Mouse (Mus musculus) left cerebral cortex, postnatal 10 days (tissue): ENCODE data around the gene Bri3. TPM values are rescaled to one million over a fixed set of nuclear protein-coding genes. Genes with fewer than 3 reads are reported as not detected.
A peak's percentile ranks its signal among the peaks of the same experiment; 100 is the strongest.

Experiments
- DNase-seq, 2 experiments: peaks; one replicate each; pipeline ENCODE4 v3.0.0; 2021 to 2022; ENCODE audit warnings: low spot score in 2 of 2, mixed read lengths in 1 of 2; ENCODE audit errors: extremely low spot score in 1 of 2
- intact Hi-C: fragments of 180-260 bp; cut with DNase I; formaldehyde crosslinking; loops from one replicate; pipeline ENCODE4 v1.15.1; 2025
- total RNA-seq, 2 experiments: library from RNA; stranded (reverse); gene quantifications; 2 replicates each; pipeline ENCODE4 v1.2.3; 2021

The Bri3 gene
- total RNA-seq, 2 experiments from 2014 or later: 58.7 to 60.6 TPM

- DNase-seq: no peak
- intact Hi-C loops: no loop called here
These were observed 38.4 kb downstream of the Bri3 start for GRCm38 (mm10) chr5:144282470-144283260.

- intact Hi-C loops: no loop called here
- DNase-seq: no peak
These were observed 39.4 kb downstream of the Bri3 start for GRCm38 (mm10) chr5:144283551-144284031.

DNA sequence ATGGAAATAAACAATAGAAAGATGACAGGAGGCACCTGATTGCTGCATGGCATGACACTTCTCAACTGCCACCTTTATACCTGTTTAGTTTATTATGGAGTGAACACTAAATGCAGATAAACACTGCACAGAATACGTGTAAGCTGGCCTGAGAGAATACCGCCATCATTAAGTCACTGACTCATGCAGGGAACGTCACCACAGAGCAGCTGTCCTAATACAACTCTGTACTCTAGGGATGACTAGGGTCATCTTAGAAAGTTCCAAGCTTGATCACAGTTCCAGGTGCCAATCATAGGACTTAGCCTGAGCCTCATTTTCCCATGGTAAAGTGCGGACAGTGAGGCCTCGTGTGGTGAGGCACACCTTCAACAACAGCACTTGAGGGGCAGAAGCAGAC, 40.4 kb downstream of the Bri3 start:
- intact Hi-C loops: no loop called here
- DNase-seq: no peak

DNA sequence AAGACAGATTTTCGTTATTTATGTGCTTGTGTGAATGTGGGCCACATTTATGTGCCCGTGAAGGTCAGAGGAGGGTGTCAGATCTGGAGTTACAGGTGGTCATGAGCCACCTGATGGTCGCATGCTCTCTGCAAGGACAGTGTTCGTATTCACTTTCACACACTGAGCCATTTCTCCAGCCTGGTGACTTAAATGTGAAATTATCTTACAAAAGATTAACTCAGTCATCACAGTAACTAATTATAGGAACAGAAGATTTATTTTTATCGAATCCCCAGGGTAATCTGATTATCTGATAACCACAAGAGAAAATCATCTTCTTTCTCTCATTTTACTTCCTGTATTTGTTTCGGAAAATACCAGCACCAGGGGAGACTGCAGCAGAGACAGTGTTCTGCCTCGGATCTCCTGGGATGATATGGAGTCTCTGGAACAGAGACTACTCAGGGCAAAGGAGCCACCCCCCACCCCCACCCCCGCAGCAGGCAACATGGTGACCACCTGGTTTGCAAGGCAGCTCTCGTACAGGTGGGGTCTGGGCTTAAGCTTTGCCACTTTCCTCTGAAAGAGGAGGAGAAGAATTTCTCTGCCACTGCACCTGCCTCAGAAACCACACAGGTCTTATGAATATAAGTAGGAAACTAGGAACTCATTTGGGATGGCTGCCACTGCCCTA, 42.5 kb downstream of the Bri3 start:
- DNase-seq: no peak
- intact Hi-C loops: no loop called here

GRCm38 (mm10) chr5:144287267-144287820, 43.1 kb downstream of the Bri3 start:
- no peak for DNase-seq
- intact Hi-C loops: no loop called here

GRCm38 (mm10) chr5:144288391-144288790, 44.2 kb downstream of the Bri3 start:
- DNase-seq: no peak
- intact Hi-C loops: no loop called here

DNA sequence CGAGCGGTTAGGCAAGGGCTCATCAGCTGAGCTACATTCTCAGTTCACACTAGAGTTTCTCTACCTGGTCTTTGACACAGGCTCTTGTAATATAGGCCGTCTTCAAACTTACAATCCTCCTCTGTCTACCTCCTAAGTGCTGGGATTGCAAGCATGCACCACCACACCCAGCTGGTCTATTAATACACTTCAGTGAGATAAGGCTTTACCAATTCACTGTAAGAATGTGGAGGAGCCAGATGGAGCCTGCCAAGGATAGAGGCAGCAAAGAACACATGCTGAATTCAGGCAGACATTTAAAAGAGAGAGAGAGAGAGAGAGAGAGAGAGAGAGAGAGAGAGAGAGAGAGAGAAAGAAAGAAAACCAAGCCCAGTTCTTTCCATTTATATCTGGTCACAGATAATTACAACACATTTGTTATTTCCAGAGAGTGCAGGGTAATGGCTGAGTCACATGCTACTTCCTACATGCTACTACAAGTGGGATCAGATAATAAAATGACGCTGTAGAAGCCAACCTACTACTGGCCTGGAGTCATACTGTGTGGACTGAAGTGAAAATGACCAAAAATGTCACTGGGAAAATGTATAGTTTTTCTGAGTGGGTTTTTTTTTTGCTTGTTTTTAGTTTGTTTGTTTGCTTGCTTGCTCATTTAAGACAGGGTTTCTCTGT, 45.7 kb downstream of the Bri3 start:
- intact Hi-C loops: no loop called here
- peak in 1 of 2 experiments; percentile 50 for DNase-seq

DNA sequence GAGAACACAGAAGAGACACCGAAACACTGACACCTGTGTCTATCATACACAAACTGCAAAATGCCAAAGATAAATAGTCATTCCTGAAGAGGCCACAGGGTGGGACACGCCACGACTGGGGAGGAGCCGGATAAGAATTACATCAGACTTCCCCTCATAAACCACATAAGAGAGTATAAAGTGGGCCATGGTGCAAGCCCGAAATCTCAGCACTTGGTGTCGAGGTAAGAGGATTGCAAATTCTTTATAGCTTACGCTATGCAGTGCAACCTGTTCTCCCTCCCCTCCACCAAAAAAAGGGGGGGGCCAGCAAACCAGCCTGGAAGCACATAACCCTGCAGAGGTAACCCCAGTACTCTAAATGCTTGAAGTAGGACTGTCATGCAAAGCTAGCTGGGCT, 50.7 kb downstream of the Bri3 start:
- DNase-seq: no peak
- intact Hi-C loops: no loop called here

DNA sequence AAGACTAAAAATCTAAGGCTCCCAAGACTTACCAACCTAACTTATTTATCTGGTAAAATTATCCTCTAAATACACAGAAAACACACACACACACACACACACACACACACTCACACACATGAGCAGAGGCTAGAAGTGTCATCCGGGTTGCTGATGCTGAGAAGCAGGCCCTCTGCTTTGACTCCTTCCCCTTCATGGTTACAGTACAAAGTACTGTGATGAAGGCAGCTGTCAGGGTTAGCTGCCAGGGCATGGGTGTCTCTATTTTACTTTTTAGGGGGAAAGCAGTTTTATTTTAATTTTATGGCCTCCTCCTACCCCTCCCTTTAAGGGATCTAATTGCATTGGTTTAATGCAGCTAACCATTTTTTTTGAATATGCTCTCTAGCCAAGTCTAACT, 51.1 kb downstream of the Bri3 start:
- intact Hi-C loops: no loop called here
- no peak for DNase-seq

DNA sequence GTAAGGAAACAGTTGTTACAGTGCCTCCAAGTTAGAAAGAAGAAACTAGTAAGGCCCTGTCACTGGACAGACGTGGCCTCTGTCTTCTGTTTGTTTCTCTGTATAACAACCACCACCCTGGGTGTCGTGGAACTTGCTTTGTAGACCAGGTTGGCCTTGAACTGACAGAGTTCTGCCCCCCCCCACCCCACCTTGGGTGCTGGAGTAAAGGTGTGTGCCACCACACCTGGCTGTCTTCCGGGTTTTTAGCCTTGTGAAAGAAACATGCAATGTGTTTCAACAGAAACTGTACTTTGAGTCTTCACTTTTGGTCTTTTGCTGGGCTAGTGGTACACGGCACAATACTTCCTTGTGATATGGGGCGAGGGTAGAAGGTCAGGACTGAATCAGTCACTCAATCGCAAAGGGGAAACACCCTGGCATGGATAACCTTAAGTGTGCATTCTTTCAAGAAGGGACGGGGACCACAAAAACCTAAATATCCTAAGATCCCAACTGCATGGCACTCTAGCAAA, 51.9 kb downstream of the Bri3 start:
- intact Hi-C loops: no loop called here
- no peak for DNase-seq

DNA sequence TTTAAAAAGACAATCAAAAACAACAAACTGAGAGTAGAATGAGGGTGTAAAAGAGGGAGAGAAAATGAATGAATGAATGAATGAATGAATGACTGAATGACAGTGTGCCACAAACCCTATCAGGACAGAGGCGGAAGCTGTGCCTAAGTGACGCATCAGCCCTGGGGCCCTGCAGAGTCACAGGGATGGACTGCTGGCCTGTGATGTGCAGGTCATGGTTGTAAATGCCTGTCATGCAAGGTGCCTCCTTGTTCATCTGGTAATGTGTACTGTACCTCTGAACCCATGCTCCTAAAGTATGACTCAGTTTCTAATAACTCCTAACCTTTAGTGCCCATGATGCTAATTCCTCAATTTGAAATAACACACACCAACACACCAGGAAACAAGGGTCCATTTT, 58.8 kb downstream of the Bri3 start:
- DNase-seq: no peak
- intact Hi-C loops: no loop called here

DNA sequence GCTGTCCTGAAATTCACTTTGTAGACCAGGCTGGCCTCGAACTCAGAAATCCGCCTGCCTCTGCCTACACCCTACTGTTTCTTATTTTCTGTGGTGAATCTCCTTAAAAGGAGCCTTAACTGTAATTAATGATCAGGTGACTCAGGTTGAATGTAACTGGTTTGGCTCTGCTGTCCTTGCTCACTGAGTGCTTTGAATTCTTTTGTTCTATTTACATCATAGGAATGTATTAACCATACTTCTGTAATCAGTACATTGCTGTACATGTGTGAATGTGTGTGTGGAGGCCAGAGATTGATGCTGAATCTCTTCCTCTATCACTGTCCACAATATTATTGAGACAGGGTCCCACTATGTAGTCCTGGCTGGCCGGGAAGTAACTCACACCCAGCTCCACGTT, 64.7 kb downstream of the Bri3 start:
- no peak for DNase-seq
- intact Hi-C loops: no loop called here

DNA sequence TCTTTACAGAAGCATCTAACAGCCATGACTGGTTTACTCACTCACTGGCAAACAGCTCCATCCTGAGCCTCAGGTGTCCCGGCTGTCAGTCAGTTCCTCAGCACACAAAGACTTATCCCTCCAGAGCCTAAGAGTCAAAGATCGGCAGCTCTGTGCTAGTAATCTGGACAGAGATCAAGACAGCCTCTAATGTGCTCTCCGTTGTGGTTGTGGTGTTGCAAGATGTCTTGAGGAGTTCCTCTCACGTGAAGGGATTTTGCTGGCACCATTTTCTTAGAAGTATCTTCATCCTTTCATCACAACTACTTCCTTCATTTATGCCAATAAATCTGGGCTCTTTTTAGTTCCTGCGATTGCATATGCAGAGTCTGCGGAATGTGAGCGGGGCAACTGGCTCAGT, 67.9 kb downstream of the Bri3 start:
- intact Hi-C loops: no loop called here
- no peak for DNase-seq

DNA sequence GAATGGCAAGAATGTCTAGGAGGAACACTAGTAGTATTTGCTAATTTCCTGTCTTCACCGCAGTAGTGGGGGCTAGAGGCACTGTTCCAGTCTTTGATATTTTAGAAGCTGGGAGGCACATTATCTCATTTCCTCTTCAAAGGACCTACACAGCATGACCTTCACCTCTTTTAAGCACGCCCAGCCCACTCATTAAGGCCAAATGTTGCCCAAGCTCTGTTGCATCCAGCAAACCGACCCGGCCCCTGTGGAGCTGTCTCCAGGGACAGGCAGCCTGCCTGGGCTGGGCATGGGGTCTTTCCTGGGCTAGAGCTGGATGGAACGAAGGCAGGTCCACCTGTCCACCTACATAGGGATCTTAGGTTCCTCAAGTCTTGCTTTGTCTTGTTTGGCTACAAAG, 69.1 kb downstream of the Bri3 start:
- no peak for DNase-seq
- intact Hi-C loops: no loop called here

GRCm38 (mm10) chr5:144314731-144315494, 70.7 kb downstream of the Bri3 start:
- no peak for DNase-seq
- intact Hi-C loops: no loop called here

DNA sequence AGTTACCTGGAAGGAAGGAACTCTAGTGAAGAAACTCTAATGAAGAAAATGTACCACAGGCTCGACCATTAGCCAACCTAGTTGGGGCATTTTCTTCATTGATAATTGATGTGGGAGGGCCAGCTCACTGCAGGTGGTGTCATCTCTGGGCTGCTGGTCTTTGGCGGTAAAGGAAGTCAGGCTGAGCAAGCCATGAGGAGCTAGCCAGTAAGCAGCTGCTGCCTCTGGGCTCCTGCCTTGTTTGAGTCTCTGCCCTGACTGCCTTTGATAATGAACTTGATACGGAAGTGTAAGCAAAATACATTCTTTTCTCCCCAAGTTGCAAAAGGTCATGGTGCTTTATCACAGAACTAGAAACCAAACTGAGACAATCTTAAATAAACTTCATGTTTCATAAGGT, 72.2 kb downstream of the Bri3 start:
- intact Hi-C loops: no loop called here
- no peak for DNase-seq

DNA sequence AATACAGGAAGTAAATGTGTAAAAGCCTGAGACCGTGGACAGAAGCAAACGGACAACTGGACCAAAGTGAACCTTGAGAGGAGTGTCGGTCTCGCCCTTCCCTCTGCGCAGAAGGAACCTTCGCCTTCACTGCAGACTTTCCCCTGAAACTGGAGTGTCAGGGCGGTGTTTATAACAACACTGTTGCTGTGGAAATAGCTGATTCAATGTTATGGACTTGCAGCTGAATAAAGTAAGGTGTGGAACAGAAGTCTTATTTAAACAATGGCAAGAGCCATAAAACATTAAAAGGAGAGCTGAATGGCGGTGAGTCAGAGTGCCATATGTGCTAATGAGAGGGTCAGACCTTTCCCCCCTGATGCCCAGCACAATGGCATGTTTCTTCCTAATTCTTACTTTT, 73.2 kb downstream of the Bri3 start:
- intact Hi-C loops: no loop called here

DNA sequence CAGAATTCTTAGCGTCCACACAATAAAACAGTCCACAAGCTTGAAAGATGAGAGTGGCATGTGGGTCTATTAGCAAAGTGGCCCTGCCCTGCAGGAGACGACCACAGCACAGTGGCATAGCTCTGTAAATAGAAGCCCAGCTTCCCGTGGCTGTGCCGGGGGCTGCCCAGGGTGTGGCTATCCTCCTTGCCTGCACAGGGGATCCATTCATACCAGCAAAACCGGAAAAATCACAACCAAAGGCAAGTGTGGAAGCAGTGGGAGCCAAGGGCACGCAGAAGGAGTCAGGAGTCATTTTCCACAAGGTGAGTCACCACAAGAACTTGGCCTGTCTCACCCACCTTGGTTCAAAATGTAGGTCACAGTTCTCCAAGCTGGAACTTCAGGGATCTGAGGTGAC, 74.0 kb downstream of the Bri3 start:
- DNase-seq: no peak
- intact Hi-C loops: no loop called here

More for the DNA sequence above, 73.2 kb downstream of the Bri3 start:
- no peak for DNase-seq

- no peak for DNase-seq
- intact Hi-C loops: no loop called here
These were observed 77.4 kb downstream of the Bri3 start for GRCm38 (mm10) chr5:144321681-144322080.
